Mouse (Mus musculus): ENCODE results near the gene Nxnl2. TPM values are rescaled to one million over a fixed set of nuclear protein-coding genes. Genes with fewer than 3 reads are reported as not detected.
"Not testable (repeated sequence)": the region's sequence is repeated elsewhere in the genome, so short reads cannot be mapped to it uniquely, and the experiment has no call there.

Gene Nxnl2
- polyA plus RNA-seq, 1 experiment from 2014 or later: 1.3 TPM

- no peaks in the 10 kb centered on the region for H3K27me3 ChIP-seq (replicated peaks; ENCODE audit: insufficient read depth, low read length)
- WGBS: 84% methylated on average over 8 of the region's 8 CpGs
- H3K9ac ChIP-seq (replicated peaks; ENCODE audit: low read depth): no peak overlapping the region
- no peaks in the 10 kb centered on the region for H3K4me1 ChIP-seq (ENCODE audit: insufficient read depth, low read depth, low read length)
- no peak for ATAC-seq
- H3K4me3 ChIP-seq (ENCODE audit: low read depth, low read length): no peak overlapping the region
- no peak overlapping the region for H3K4me2 ChIP-seq (replicated peaks; ENCODE audit: low read depth, low read length)
- H3K27ac ChIP-seq (ENCODE audit: low read length): no peak overlapping the region
- H3K36me3 ChIP-seq (ENCODE audit: insufficient read depth, low read length): no peaks in the 10 kb centered on the region
- TF ChIP-seq EP300 (IDR thresholded peaks at IDR 0.05) (no peak), CTCF (IDR thresholded peaks at IDR 0.05) (no peak)
- no peaks in the 10 kb centered on the region for H3K9me3 ChIP-seq (ENCODE audit: low read length)
- DNase-seq (ENCODE audit: low spot score): no peak
Measured at GRCm38 (mm10) chr13:51203467-51203866, 32.6 kb downstream of the Nxnl2 start.

- ATAC-seq: not testable (repeated sequence)
Measured at GRCm38 (mm10) chr13:51204081-51204480, 33.3 kb downstream of the Nxnl2 start.

GRCm38 (mm10) chr13:51207965-51208364 lies 37.1 kb downstream of the Nxnl2 start:
- no peak overlapping the region for H3K4me3 ChIP-seq (ENCODE audit: low read depth, low read length)
- DNase-seq (ENCODE audit: low spot score): peak; percentile 87
- H3K9ac ChIP-seq (replicated peaks; ENCODE audit: low read depth): no peak overlapping the region
- no peaks in the 10 kb centered on the region for H3K36me3 ChIP-seq (ENCODE audit: insufficient read depth, low read length)
- TF ChIP-seq CTCF (IDR thresholded peaks at IDR 0.05) (no peak), EP300 (IDR thresholded peaks at IDR 0.05) (no peak)
- no peaks in the 10 kb centered on the region for H3K27me3 ChIP-seq (replicated peaks; ENCODE audit: insufficient read depth, low read length)
- H3K27ac ChIP-seq (ENCODE audit: low read length): no peak overlapping the region
- ATAC-seq: peak; percentile 87
- 40% methylated on average over 12 of the region's 12 CpGs for WGBS
- H3K9me3 ChIP-seq (ENCODE audit: low read length): no peaks in the 10 kb centered on the region
- no peak overlapping the region; the same call in 1 of the 2 replicates for H3K4me2 ChIP-seq (replicated peaks; ENCODE audit: low read depth, low read length)
- H3K4me1 ChIP-seq (ENCODE audit: insufficient read depth, low read depth, low read length): no peaks in the 10 kb centered on the region

More at GRCm38 (mm10) chr13:51204081-51204480, 33.3 kb downstream of the Nxnl2 start:
- H3K27me3 ChIP-seq (replicated peaks; ENCODE audit: insufficient read depth, low read length); H3K4me2 ChIP-seq (replicated peaks; ENCODE audit: low read depth, low read length); H3K4me1 ChIP-seq (ENCODE audit: insufficient read depth, low read depth, low read length); H3K4me3 ChIP-seq (ENCODE audit: low read depth, low read length); H3K27ac ChIP-seq (ENCODE audit: low read length); H3K36me3 ChIP-seq (ENCODE audit: insufficient read depth, low read length); H3K9ac ChIP-seq (replicated peaks; ENCODE audit: low read depth); DNase-seq (ENCODE audit: low spot score); H3K9me3 ChIP-seq (ENCODE audit: low read length): not testable (repeated sequence)
- 86% methylated on average over 11 of the region's 11 CpGs for WGBS

GRCm38 (mm10) chr13:51208378-51209100 lies 37.7 kb downstream of the Nxnl2 start:
- Histone ChIP-seq H3K9ac (replicated peaks; ENCODE audit: low read depth) (no peak overlapping the region), H3K27me3 (replicated peaks; ENCODE audit: insufficient read depth, low read length) (no peaks in the 10 kb centered on the region), H3K4me1 (ENCODE audit: insufficient read depth, low read depth, low read length) (no peaks in the 10 kb centered on the region), H3K4me3 (ENCODE audit: low read depth, low read length) (no peak overlapping the region), H3K27ac (ENCODE audit: low read length) (no peak overlapping the region), H3K9me3 (ENCODE audit: low read length) (no peaks in the 10 kb centered on the region), H3K36me3 (ENCODE audit: insufficient read depth, low read length) (no peaks in the 10 kb centered on the region), H3K4me2 (replicated peaks; ENCODE audit: low read depth, low read length) (no peak overlapping the region)
- TF ChIP-seq EP300 (IDR thresholded peaks at IDR 0.05) (no peak), CTCF (IDR thresholded peaks at IDR 0.05) (peak; percentile 62)
- peak; percentile 82 for ATAC-seq
- WGBS: 44% methylated on average over 18 of the region's 18 CpGs
- peak; percentile 67 for DNase-seq (ENCODE audit: low spot score)

- TF ChIP-seq EP300 (IDR thresholded peaks at IDR 0.05): no peak
- TF ChIP-seq CTCF (IDR thresholded peaks at IDR 0.05): peak; percentile 31; the same call in 1 of the 2 replicates
- no peak overlapping the region for H3K4me3 ChIP-seq (ENCODE audit: low read depth, low read length)
- DNase-seq (ENCODE audit: low spot score) (no peak), ATAC-seq (no peak)
- no peak overlapping the region for H3K27ac ChIP-seq (ENCODE audit: low read length)
- H3K9ac ChIP-seq (replicated peaks; ENCODE audit: low read depth): no peak overlapping the region
- no peak overlapping the region for H3K4me2 ChIP-seq (replicated peaks; ENCODE audit: low read depth, low read length)
- no peaks in the 10 kb centered on the region for H3K27me3 ChIP-seq (replicated peaks; ENCODE audit: insufficient read depth, low read length)
- H3K9me3 ChIP-seq (ENCODE audit: low read length): no peaks in the 10 kb centered on the region
- 73% methylated on average over 5 of the region's 5 CpGs for WGBS
- no peaks in the 10 kb centered on the region for H3K4me1 ChIP-seq (ENCODE audit: insufficient read depth, low read depth, low read length)
- no peaks in the 10 kb centered on the region for H3K36me3 ChIP-seq (ENCODE audit: insufficient read depth, low read length)
Measured at GRCm38 (mm10) chr13:51210639-51211038, 39.8 kb downstream of the Nxnl2 start.

- no peak overlapping the region for H3K4me2 ChIP-seq (replicated peaks; ENCODE audit: low read depth, low read length)
- H3K4me3 ChIP-seq (ENCODE audit: low read depth, low read length): no peak overlapping the region
- no peak for TF ChIP-seq CTCF (IDR thresholded peaks at IDR 0.05)
- TF ChIP-seq EP300 (IDR thresholded peaks at IDR 0.05): no peak
- H3K27ac ChIP-seq (ENCODE audit: low read length): no peak overlapping the region
- no peak overlapping the region for H3K9ac ChIP-seq (replicated peaks; ENCODE audit: low read depth)
- ATAC-seq: no peak
- H3K9me3 ChIP-seq (ENCODE audit: low read length): no peaks in the 10 kb centered on the region
- no peaks in the 10 kb centered on the region for H3K4me1 ChIP-seq (ENCODE audit: insufficient read depth, low read depth, low read length)
- WGBS: 52% methylated on average over 2 of the region's 2 CpGs
- no peaks in the 10 kb centered on the region for H3K27me3 ChIP-seq (replicated peaks; ENCODE audit: insufficient read depth, low read length)
- H3K36me3 ChIP-seq (ENCODE audit: insufficient read depth, low read length): no peaks in the 10 kb centered on the region
- no peak for DNase-seq (ENCODE audit: low spot score)
Measured at GRCm38 (mm10) chr13:51214746-51215145, 43.9 kb downstream of the Nxnl2 start.
